Mouse (Mus musculus): ENCODE data around the gene Hydin. TPM values are rescaled to one million over a fixed set of nuclear protein-coding genes. Genes with fewer than 3 reads are reported as not detected.
A peak's percentile ranks its signal among the peaks of the same experiment; 100 is the strongest.

Gene Hydin
- 0.54 and 0.73 TPM in 2 replicates for total RNA-seq (2014; rRNA removed)
- 0.39 and 0.48 TPM in 2 replicates for polyA plus RNA-seq (2015; fragmentation: Nextera tagmentation; extraction: Ambion mirVana)

DNA sequence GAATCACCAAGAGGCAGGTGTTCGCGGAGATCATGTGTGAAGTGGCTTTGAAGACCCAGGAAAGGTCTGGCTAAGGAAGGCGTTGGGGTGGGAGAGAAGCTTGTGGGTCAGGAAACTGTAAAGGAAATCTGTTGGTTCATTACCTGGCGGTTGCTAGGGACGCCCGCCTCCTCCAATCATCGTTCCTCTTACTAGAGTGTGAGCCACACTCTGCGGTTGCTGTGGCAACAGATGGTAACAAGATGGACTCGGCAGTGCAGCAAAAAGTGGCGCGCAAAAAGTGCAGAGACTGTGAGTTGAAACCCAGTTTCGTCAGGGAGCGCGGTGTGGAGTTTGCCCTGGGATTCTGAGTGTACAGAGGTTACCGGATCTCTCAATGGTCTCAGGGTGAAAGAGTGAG, at the start of gene Hydin:
TSS of gene Hydin (plus strand) at position 237 of the 400 bp plus-strand sequence.
- DNase-seq (ENCODE audit: low spot score) (peak; percentile 94), ATAC-seq (peak; percentile 95)
- 0% methylated on average over 15 of the region's 15 CpGs for WGBS
- H3K4me3 ChIP-seq (ENCODE audit: low read length): peak within 1 kb of the TSS; percentile 24
- no peak for TF ChIP-seq CTCF (IDR thresholded peaks at IDR 0.05; ENCODE audit: low read depth)
- no peaks in the 10 kb centered on the region for H3K36me3 ChIP-seq (ENCODE audit: insufficient read depth, low read length)
- H3K9ac ChIP-seq (replicated peaks; ENCODE audit: low read length): no peak within 1 kb of the TSS; the same call in 1 of the 2 replicates
- no peak within 1 kb of the TSS for H3K27ac ChIP-seq
- H3K27me3 ChIP-seq (ENCODE audit: insufficient read depth, low read length): no peaks in the 10 kb centered on the region
- no peaks in the 10 kb centered on the region for H3K9me3 ChIP-seq (ENCODE audit: low read length)
- H3K4me2 ChIP-seq (ENCODE audit: low read depth, low read length): peak within 1 kb of the TSS; percentile 61
- H3K4me1 ChIP-seq (ENCODE audit: insufficient read depth, low read length): 0 out of 2 replicates have a peak, but pooled peaks cover 8% of the 10 kb centered on the region

DNA sequence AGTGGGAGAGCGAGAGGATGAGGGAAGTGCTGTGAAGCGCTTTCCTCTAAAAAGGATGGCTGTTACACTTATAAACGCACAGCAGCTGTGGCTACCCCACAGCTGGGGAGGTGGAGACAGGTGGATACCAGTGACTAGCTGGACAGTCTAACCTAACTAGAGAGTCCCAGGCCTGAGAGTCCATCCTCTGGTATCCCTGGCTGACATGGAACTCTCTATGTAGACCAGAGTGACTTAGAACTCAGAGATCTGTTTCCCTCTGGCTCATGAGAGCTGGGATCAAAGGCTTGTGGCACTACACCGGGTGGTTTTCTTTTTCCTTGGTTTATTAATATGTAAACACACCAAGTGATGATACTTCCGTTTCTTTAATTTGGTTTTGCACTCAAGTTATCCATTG, 49.6 kb upstream of the Hydin start:
- H3K4me2 ChIP-seq (ENCODE audit: low read depth, low read length): peak overlapping the region; percentile 83
- ATAC-seq (peak; percentile 22), DNase-seq (ENCODE audit: low spot score) (no peak)
- H3K9ac ChIP-seq (replicated peaks; ENCODE audit: low read length): peak overlapping the region; percentile 33; the same call in 1 of the 2 replicates
- no peak for TF ChIP-seq CTCF (IDR thresholded peaks at IDR 0.05; ENCODE audit: low read depth)
- H3K27ac ChIP-seq: peak overlapping the region; percentile 74
- H3K9me3 ChIP-seq (ENCODE audit: low read length): no peaks in the 10 kb centered on the region
- H3K4me3 ChIP-seq (ENCODE audit: low read length): peak overlapping the region; percentile 50
- H3K27me3 ChIP-seq (ENCODE audit: insufficient read depth, low read length): no peaks in the 10 kb centered on the region
- 34% methylated on average over 5 of the region's 5 CpGs for WGBS
- peaks cover 14% of the 10 kb centered on the region for H3K36me3 ChIP-seq (ENCODE audit: insufficient read depth, low read length)
- peaks cover 8% of the 10 kb centered on the region for H3K4me1 ChIP-seq (ENCODE audit: insufficient read depth, low read length)

DNA sequence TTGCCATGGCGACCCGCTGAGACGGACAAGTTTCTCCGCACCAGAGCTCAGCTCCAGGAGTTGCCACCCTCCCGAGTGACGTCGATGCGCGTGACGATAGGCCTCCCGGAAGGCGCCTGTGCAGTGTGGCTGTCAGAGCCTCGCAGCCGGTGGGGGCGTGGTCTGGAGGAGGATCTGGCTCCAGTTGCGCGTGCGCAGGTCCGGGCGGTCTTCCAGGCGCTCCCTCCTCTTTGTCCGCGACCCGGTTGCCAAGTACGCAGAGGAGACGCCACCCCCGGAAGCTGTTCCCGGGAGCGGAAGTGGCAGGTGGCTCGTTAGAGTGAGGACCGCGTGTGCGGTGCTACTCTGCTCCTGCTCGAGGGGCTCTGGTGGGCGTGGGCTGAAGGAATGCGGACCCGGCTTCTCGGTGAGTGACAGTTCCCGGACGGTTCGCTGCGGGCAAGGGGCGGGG, 49.1 kb upstream of the Hydin start:
- DNase-seq (ENCODE audit: low spot score) (peak; percentile 100), ATAC-seq (peak; percentile 100)
- H3K27ac ChIP-seq: peak overlapping the region; percentile 74
- TF ChIP-seq CTCF (IDR thresholded peaks at IDR 0.05; ENCODE audit: low read depth): no peak
- H3K36me3 ChIP-seq (ENCODE audit: insufficient read depth, low read length): peaks cover 19% of the 10 kb centered on the region
- H3K4me3 ChIP-seq (ENCODE audit: low read length): peak overlapping the region; percentile 50
- H3K27me3 ChIP-seq (ENCODE audit: insufficient read depth, low read length): no peaks in the 10 kb centered on the region
- peak overlapping the region; percentile 83 for H3K4me2 ChIP-seq (ENCODE audit: low read depth, low read length)
- H3K9me3 ChIP-seq (ENCODE audit: low read length): no peaks in the 10 kb centered on the region
- H3K9ac ChIP-seq (replicated peaks; ENCODE audit: low read length): peak overlapping the region; percentile 44
- peaks cover 8% of the 10 kb centered on the region for H3K4me1 ChIP-seq (ENCODE audit: insufficient read depth, low read length)
- under 1% methylated on average over 41 of the region's 43 CpGs for WGBS

DNA sequence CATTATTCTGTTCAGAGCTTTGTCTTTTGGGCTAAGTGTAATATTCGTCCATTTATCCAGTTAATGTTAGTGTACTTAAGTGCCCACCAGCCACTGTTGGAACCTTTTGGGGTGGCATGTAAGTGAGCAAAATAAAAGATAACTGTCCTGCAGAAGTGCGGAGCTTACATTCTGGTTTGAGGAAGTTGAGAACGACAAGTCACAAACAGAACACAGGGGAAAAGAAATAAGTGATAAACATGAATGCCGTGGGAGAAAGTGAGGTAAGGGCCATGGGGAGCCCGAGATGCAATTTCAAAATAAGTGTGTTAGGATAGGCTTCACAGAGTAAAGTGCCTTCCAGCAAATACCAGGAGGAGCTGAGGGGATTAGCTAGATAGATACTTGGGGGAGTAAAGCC, 48.3 kb upstream of the Hydin start:
- peaks cover 8% of the 10 kb centered on the region for H3K4me1 ChIP-seq (ENCODE audit: insufficient read depth, low read length)
- H3K4me3 ChIP-seq (ENCODE audit: low read length): peak overlapping the region; percentile 50
- peak overlapping the region; percentile 83 for H3K4me2 ChIP-seq (ENCODE audit: low read depth, low read length)
- H3K36me3 ChIP-seq (ENCODE audit: insufficient read depth, low read length): peaks cover 26% of the 10 kb centered on the region
- DNase-seq (ENCODE audit: low spot score) (no peak), ATAC-seq (no peak)
- TF ChIP-seq CTCF (IDR thresholded peaks at IDR 0.05; ENCODE audit: low read depth): no peak
- no peak overlapping the region for H3K27ac ChIP-seq
- 72% methylated on average over 5 of the region's 5 CpGs for WGBS
- no peaks in the 10 kb centered on the region for H3K27me3 ChIP-seq (ENCODE audit: insufficient read depth, low read length)
- peak overlapping the region; percentile 44; the same call in 1 of the 2 replicates for H3K9ac ChIP-seq (replicated peaks; ENCODE audit: low read length)
- H3K9me3 ChIP-seq (ENCODE audit: low read length): no peaks in the 10 kb centered on the region

DNA sequence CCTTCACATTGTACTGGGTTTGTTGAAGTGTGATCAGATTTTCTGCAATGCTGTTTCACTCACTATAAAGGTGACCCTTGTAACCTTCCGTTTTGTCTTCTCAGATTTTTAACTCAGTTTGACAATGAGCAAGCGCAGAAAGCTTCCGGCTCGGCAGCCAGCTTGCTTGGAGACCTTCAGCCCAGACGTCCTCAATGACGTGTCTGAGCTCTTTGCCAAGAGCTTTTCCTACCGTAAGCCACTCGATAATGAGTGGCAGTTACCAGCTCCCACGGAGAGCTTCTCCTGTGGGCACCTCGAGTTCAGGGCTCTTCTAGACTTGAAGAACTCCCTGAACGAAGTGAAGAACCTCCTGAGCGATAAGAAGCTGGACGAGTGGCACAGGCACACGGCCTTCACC, 45.8 kb upstream of the Hydin start:
- Histone ChIP-seq H3K27ac (no peak overlapping the region), H3K36me3 (ENCODE audit: insufficient read depth, low read length) (peaks cover 28% of the 10 kb centered on the region), H3K9ac (replicated peaks; ENCODE audit: low read length) (no peak overlapping the region), H3K4me3 (ENCODE audit: low read length) (no peak overlapping the region), H3K4me2 (ENCODE audit: low read depth, low read length) (no peak overlapping the region), H3K27me3 (ENCODE audit: insufficient read depth, low read length) (no peaks in the 10 kb centered on the region), H3K9me3 (ENCODE audit: low read length) (no peaks in the 10 kb centered on the region), H3K4me1 (ENCODE audit: insufficient read depth, low read length) (peaks cover 8% of the 10 kb centered on the region)
- ATAC-seq (no peak), DNase-seq (ENCODE audit: low spot score) (no peak)
- WGBS: 88% methylated on average over 14 of the region's 14 CpGs
- TF ChIP-seq CTCF (IDR thresholded peaks at IDR 0.05; ENCODE audit: low read depth): no peak

DNA sequence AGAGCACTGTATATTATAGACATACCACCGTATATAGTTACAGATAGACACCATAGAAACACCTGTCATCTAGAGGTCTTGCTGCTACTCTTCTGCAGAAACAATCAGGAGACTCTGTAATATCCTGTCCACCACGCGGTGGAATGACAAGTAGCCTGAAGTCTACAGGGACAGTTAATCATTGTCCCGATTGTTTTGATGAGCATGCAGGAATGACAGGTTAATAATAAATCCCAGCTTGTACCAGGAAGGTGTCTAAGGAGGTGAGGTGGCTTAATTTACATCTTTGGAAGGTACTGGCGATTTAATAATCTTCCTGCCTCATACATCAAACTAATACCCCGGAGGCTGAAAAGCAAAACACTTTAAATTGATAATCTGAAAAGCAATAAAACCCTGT, 36.0 kb upstream of the Hydin start:
- Histone ChIP-seq H3K4me3 (ENCODE audit: low read length) (no peak overlapping the region), H3K4me2 (ENCODE audit: low read depth, low read length) (no peak overlapping the region), H3K36me3 (ENCODE audit: insufficient read depth, low read length) (no peaks in the 10 kb centered on the region), H3K9ac (replicated peaks; ENCODE audit: low read length) (no peak overlapping the region), H3K27me3 (ENCODE audit: insufficient read depth, low read length) (no peaks in the 10 kb centered on the region), H3K9me3 (ENCODE audit: low read length) (no peaks in the 10 kb centered on the region), H3K4me1 (ENCODE audit: insufficient read depth, low read length) (no peaks in the 10 kb centered on the region), H3K27ac (no peak overlapping the region)
- DNase-seq (ENCODE audit: low spot score) (peak; percentile 16), ATAC-seq (no peak)
- no peak for TF ChIP-seq CTCF (IDR thresholded peaks at IDR 0.05; ENCODE audit: low read depth)
- 64% methylated on average over 6 of the region's 6 CpGs for WGBS

Data from hindbrain, postnatal 0 days (tissue).